ENCODE assay signal across 8 mouse cellular contexts in genomic region chrX:159269072-159269471, GRCm38 (mm10). TPM values are rescaled to one million over a fixed set of nuclear protein-coding genes. Genes with fewer than 3 reads are reported as not detected.
DNase-seq lines count a peak whose midpoint lies in the region; ATAC-seq and TF ChIP-seq lines count a peak whose summit lies in the region.

No protein-coding gene starts in this region.

- no peaks in the 10 kb centered on the region for H3K9me3 ChIP-seq in lung, embryonic 14.5 days (ENCODE audit: low read depth, low read length)

- H3K36me3 ChIP-seq in lung, embryonic 14.5 days (ENCODE audit: insufficient read depth), result no peaks in the 10 kb centered on the region

- no peak overlapping the region for H3K9ac ChIP-seq in lung, embryonic 14.5 days

- no peak overlapping the region for H3K27ac ChIP-seq in lung, embryonic 14.5 days (ENCODE audit: low read depth)

- ATAC-seq in cerebellum, adult (ENCODE audit: insufficient number of reproducible peaks, low FRiP score, low TSS enrichment), result no peak
- peak; percentile 94 for ATAC-seq in common myeloid progenitor, adult 5-6 weeks (replicated peaks; ENCODE audit: low read depth, poor library complexity, severe bottlenecking)
- ATAC-seq in lung, embryonic 14.5 days (ENCODE audit: insufficient read depth), result no peak

- no peaks in the 10 kb centered on the region for H3K27me3 ChIP-seq in lung, embryonic 14.5 days (ENCODE audit: insufficient read depth, low read length)

- DNase-seq in cerebellum, adult 11 months, result peak; percentile 21
- DNase-seq in layer of hippocampus, adult 18-20 months (ENCODE audit: low spot score in 2 of 2), result peak; percentile 11 to 33
- no peak for DNase-seq in layer of hippocampus, adult 9-11 months
- DNase-seq in MEL-GATA-1-ER (ENCODE audit: extremely low read depth, low read depth), result peak; percentile 74
- peak; percentile 59 for DNase-seq in lung, embryonic 14.5 days
- peak; percentile 8 to 13 for DNase-seq in thymus, postnatal 36 days

- H3K4me1 ChIP-seq in lung, embryonic 14.5 days (ENCODE audit: insufficient read depth), result no peaks in the 10 kb centered on the region

- H3K4me3 ChIP-seq in lung, embryonic 14.5 days (ENCODE audit: low read depth, low read length), result no peak overlapping the region

- peak; percentile 53 for TF ChIP-seq CTCF in lung, embryonic 14.5 days (IDR thresholded peaks at IDR 0.05; ENCODE audit: low read depth)

- no peak overlapping the region for H3K4me2 ChIP-seq in lung, embryonic 14.5 days

RNA-seq across cellular contexts. Expression of gene Rps6ka3, which starts 59.0 kb away (rescaled TPM):
- total RNA-seq in layer of hippocampus, adult 18-20 months (2021), result 10 to 100 TPM; 25.0 to 25.7 TPM
- 41.2 and 60.5 TPM in 2 replicates for total RNA-seq in common myeloid progenitor, adult 5-6 weeks (2017)
- polyA plus RNA-seq in lung, embryonic 14.5 days (2014; fragmentation: Nextera tagmentation; extraction: Ambion mirVana), result 6.6 and 6.9 TPM in 2 replicates
